Mouse (Mus musculus): ENCODE data around the gene Zscan20.

Gene Zscan20

DNA sequence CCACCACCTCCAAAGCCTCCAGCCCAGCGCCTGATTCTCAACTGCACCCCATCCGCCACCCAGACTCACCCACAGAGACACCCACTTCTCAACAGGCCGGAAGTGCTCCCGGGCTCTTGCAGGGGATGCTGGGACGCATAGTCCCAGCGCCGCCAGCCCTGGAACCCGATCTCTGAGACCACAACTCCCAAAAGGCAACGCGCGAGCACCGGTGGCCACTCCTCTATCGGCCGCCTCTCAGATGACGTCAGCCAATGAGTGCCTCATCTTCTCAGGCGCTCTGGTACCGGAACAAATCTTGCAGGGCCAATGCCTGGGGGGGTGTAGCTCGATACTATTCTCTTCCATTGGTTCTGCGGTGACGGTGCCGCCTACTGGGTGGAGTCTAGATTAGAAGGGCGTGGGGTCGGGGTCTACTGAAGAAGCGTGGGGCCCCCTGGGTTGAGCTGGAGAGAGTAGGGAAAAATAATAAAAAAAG is at the start of gene Zscan20:
TSS of gene Zscan20 (minus strand) at position 174 of the 478 bp plus-strand sequence.
- DNase-seq, result peak; percentile 97 to 98

DNA sequence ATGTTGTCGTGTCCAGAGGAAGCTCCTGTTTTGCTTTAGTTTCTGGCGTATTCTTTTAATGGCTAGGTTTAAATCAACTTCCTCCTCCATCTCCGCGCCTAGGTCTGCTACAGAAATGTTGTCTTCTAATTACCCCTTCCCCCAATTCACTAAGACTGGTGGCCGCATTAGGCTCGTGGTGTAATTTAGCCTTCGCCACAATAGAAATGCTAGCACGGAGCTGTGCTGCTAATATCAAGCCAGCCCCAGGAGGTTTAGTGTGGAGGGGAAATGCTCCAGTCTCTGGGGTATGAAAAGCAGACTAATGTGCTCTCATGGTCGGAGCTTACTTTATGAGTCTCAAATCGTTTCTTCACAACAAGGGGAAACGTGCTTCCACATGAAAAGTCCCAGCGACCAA is 45.5 kb upstream of the Zscan20 start:
- DNase-seq, result peak in 1 of 2 experiments; percentile 45

DNA sequence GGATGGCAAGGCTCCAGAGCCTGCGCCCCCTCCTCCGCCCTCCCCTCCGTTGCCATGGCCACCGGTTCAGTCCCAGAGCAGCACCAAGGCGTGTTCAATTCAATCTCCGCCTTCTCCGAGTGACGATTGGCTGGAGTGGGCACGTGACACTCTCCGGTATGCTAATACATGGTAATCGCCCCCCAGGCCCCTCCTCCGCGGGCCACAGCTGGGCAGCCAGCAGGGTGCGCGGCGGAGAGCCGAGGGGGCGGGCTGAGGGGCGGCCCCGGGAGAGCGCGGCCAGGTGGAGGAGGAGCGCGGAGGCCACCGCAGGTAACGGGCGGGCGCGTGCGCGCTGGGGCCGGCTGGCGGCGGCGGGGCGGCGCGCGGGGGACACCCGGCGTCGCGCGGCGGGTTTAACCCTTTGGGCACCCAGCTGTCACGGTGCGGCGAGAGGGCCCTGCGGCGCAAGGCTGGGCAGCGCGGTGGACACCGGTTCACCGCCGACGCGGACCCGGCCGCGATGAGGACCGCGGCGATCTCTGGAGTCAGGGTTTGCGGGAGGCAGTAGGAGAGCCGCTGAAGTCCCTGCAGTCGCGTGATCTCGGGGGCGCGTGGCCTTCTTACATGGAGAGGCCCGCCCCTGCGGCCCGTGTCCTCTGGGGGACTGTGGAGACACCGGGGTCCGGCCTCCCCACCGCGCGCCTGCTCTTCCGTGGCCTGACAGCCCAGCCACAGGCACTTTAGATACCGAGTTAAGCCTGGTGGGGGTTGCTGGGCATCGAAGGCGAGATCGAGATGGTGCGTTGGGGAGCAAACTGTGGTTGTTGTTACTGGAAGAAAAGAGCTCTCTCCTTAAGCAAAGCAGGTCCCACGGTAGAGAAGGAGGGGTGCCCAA is 44.8 kb upstream of the Zscan20 start, which contains the start of gene Phc2:
TSS of gene Phc2 (plus strand) at position 198 of the 877 bp plus-strand sequence.
- peak; percentile 97 to 98 for DNase-seq

DNA sequence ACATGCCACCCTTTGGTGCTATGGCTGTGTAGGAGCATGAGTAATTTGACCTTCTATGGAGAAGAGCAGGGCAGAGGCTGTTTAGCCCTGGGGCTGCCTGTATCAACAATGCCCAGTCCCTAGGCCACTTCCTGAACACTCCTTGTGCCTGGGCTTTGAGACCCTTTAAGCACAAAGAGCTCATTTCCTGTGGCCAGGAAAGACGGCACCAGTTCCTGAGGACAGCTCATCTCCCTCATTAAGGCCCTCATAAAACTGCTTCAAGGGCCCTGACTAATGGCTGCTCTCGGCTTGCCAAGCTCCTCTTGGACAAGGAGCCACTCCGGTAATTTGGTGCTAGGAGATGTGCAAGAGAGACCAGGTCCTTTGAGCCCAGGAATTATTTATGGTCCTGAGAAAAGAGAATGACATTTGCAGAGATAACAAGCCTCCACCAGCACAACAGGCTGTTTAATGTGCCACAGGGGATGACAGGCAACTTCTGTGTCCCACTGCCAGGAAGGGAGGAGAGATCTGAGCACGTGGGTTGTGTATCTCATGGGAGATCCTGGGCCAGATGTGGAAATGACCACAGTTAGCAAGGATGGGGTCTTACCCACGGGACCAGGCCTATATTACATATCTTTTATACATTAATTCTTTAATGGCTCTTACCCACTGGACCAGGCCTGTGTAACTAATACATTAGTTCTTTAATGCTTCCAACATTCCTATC is 42.8 kb upstream of the Zscan20 start:
- DNase-seq, result peak in 1 of 2 experiments; percentile 25

DNA sequence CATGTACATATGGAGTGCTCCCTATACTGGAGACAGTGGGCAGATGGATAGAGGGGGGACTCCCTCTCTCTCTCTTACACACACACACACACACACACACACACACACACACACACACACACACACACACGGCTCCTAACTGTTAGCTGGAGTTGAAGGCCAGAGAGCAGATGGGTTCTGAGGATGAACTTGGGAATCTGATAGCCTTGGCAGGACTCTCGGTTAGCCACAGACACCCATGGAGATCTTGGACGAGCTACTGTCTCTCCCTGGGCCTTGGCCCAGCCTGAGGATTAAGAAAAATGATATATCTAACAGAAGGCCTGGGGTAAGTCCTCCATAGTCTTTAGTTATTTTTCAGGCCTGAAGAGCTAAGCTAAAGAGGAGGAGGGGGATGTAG is 41.6 kb upstream of the Zscan20 start:
- peak; percentile 91 to 93 for DNase-seq

DNA sequence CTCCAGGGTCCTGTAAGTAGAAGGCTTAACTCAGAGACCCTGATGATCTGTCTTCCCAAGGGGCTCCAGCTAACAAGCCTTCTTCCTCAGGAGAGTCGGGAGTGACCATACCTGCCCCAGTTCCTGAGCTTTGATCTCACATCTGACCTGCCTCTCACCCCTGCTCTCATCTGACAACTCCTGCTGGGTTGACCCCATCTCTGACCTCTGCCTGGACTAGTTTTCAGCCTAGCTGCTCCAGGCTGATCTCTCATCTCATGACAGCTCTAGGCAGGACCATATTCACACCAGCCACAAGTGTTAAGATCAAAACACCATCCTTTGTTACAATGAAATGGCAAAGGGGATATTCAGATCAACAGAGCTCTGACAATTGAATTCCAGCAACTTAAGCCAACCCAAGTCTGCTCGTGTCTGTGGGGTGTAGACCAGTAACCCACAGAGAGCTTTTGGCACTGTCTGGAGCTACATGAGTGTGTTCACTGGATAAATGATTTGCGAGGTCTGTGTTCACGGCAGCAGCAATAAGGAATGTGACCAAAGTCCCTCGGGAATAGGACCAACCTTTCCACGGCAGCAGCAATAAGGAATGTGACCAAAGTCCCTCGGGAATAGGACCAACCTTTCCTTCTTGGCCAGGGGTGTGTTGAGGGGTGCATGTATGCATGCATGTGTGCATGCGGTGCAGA is 38.8 kb upstream of the Zscan20 start:
- DNase-seq, result no peak

DNA sequence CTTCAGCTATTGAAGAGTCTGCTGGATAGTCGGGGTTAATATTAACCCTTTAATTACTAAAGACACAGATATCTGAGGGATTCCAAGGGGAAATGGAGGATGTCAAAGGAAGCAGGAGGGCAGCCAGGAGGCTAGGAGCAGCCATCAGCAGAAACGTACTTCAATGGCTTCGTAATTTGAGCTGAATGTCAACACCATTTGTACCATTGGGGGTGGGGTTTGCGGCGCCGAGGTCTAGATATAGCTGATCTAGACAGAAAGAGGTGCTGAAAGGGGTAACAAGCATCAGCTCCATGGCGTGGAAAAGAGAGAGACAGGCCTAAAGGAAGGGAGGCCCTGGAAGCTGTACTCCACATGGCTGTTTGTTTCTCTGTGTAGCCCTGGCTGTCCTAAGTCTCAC is 36.9 kb upstream of the Zscan20 start:
- DNase-seq, result no peak

DNA sequence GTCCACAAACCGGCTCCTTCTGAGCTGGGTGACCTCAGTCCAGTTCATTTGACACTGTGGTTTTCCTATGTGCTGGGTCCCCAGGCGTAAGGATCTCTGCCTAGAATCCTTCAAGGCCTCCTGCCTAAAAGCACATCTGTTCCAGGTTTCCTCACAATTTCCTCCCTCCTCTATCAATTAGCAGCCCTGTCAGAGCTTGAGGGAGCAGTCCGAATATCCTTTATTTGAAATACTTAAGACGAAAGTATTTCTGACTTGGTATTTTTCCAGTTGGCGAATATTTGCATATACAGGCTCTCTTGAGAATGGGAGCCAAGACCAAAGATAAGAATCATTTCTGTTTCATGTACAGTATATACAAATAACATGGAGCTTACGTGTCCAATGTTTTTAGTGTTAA is 36.0 kb upstream of the Zscan20 start:
- DNase-seq, result no peak

DNA sequence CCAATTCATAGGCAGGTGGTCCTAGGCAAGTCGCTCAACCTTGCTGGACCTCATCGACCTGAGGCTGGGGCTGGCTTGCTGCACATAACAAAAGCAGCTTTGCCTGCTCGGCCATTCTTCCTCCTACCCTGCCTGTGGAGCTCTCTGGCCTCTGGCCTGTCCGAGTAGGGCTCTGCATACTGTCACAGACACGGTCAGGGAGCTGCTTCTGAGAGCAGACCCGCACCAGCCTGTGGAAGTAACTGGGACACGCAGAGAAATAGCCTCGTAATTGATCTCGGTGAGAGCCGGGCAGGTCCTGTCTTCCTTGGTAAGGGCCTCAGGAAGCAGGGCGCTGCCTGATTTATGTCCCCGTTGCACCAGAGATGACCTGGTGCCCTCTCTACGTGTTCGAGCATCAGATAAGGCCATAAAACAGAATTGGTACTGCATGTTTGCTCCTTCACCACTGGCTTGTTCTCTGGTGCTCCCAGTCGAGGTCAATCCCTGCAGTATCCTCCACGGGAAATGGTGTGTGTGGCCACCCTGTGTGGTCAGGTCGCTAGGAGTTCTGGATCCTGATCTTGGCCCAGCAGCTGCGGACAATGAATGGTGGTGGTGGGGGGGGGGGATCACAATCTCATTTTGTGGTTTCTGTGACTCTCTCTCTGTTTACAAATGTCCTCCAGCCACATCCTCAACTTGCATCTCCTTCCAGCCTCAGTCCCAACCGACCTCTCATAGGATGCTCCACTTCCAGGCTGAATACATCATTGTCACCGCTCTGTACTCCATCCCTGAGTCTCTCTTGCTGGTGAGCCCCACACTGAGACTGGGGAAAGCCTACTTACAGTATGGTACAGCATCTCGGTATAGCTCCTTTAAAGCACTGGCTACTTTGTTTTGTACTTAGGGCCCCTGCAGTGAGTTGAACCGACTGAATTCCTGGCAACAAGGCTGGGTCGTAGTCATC is 32.1 kb upstream of the Zscan20 start:
- DNase-seq, result no peak

DNA sequence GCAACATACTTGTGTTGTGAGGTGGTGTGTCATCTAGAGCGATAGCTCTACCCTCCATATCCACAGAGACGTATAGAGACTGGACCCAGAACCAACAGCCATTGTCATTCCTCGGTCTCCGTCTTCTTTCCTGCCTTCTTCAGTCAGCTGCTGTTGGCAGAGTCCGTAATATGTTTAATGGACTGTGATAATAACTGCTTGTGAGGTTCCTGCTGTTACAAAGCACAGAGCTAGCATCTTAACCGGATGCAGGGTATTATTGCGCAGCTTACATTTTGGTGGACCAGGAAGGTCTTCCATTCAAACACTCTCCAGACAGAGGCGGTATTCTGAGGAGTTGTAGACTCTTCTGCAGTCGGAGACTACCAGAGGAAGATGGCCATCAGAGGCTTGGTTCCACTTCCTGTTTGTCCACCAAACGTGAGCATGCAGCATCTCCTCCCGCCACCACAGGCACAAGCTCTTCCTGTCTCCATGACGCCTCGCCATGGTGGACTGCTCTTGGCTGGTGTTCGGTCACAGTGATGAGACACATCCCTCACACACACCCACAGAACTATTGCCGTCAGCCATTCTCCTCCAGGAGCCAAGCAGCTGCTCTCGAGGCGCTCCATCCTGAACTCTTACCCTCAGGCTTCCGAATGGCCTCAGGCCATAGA is 28.5 kb upstream of the Zscan20 start:
- DNase-seq, result peak; percentile 24 to 43

DNA sequence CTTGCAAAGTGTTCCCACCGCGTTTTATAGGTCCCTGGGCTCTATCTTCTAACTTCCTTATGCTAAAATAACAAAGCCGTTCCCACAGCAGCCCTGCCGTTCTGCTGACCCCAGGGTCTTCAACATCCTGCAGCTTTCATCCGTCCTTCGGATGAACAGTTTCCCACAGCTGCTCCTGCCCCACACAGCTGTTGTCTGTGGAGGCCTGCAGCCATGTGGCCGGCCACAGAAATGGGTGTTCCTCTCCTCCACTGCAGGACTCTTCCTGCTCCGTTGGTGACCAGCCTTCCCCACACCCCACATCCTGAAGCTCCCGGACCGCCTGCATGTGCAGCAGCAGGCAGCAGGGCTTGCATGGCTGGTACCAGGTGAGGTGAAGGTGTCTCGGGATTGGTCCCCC is 27.4 kb upstream of the Zscan20 start:
- no peak for DNase-seq

DNA sequence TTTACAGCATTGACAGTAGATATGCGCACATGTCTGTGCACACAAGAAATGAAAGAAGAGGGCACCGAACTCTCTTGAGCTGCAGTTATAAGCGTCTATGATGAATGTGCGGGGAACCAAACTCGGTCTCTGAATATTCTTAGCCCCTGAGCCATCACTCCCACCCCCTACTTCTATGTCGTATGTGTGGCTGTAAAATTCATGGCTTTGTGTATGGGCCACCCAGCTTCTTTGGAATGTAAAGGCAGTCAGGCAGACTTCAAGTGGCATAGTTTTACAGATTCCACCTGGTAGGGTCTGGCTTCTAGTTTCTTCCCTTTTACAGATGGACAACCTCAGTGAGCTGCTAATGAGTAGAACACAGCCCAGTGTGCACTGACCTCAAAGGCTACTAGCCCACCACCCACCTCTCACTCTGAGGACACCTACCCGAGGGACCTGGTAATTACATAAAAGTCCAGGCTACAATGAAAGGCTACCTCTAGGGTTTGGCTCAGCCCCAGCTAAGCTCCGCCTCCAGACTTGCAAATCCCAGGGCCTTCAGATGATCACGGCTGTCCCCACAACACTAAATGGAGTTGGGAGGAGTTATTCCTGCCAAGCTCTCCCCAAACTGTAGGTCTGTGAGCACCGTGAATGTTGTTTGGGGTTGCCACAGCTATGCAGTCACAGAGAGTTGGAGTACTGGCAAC is 26.1 kb upstream of the Zscan20 start:
- no peak for DNase-seq

DNA sequence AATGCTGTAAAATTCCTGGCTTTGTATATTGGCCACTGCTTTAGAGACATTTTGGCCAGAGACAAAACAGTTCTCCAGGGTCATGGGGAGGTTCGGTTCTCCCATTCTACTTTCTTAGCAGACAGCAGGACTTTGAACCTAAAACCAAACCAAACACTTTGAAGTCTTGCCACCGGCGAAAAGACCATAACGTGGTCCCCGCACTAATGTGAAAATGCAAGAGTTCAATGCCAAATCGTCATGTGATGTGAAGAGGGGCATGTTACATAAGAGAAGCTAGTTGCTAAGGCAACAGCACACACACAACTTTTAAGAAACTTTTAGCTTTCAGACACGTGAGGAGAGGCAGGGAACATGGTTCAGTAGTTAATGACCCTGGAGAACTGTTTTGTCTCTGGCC is 25.6 kb upstream of the Zscan20 start:
- no peak for DNase-seq

DNA sequence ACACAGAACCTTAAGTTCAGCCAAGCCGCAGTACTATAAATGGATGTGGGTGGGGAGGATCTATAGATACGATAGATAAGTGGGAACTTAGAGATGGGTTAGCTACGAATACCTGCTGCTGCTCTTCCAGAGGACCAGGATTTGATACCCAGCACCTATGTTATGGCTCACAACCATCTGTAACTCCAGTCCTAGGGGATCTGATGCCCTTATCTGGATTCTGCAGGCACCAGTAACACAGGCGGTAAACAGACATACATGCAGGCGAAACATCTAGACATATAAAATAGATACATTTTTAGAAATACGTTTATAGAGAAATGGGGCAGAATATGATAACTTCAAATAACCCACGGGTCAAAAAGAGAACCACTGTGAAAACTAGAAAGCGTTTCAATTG is 11.2 kb upstream of the Zscan20 start:
- DNase-seq, result no peak

DNA sequence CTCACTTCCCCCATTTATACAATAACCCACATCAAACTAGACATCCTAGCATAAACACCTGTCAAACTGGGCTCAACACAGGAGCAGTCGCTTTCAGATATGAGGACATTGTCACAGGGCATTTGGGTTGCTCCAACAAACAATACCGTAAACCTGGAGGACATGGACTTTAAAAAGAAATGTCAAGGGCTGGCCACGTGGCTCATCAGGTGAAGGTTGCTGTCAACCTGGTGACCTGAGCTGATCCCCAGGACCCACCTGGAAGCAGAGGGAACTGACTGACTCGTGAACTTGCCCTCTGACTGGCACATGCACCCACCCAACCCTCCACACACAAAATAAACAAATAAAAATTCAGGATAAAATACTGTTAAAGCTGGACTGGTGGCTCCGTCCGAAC is 10.7 kb upstream of the Zscan20 start:
- no peak for DNase-seq

DNA sequence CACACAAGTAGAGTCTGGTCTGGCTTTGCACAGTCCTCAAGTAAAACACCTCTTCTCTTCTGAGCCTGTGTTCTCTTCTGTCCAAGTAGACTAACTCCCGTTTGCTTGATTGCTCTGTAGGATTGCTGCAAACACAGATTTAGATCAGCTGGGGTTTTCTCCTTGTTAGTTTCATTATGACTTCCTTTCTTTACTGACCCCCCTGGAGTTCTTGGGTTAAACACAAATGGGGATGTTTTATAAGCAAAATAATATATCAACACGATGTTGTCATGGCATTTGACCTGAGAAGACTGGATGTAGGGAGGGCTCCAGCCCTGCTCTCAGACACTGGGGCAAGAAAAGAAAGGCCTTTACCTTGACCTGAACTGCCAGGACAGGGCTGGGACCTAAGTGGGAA is 9.1 kb upstream of the Zscan20 start:
- DNase-seq, result no peak

DNA sequence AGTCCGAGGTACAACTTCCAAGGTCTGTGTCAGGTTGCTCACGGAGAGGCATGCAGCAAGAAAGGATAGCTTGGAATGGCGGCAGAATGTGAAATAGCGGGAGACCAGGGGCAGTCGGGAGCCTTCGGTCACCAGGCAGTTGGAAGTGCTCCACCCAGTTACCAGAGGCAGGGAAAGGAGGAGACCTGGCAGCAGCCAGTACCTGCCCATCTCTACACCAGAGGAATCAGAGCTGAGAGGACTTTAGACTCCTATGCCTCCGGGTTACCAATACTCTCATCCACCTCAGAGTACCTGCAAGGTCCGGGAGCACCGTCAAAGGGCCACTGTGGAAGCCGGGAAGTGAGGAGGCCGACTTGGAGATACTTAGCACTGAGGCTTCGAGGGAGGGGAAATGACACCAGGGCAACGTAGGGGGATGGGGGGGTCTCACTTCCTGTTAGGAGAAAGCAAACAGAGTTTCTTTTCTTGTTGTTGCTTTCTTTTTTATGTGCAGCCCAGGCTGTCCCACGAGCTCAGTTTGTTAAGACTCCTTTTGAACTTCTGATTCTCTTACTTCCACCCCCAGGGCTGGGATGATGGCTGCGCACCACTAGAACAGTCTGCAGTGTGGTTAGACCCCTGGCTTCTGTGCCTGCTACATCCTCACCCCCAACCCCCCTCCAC is 8.5 kb upstream of the Zscan20 start, which contains the start of gene Tlr12:
TSS of gene Tlr12 (minus strand) at position 374 of the 666 bp plus-strand sequence.
- no peak for DNase-seq

DNA sequence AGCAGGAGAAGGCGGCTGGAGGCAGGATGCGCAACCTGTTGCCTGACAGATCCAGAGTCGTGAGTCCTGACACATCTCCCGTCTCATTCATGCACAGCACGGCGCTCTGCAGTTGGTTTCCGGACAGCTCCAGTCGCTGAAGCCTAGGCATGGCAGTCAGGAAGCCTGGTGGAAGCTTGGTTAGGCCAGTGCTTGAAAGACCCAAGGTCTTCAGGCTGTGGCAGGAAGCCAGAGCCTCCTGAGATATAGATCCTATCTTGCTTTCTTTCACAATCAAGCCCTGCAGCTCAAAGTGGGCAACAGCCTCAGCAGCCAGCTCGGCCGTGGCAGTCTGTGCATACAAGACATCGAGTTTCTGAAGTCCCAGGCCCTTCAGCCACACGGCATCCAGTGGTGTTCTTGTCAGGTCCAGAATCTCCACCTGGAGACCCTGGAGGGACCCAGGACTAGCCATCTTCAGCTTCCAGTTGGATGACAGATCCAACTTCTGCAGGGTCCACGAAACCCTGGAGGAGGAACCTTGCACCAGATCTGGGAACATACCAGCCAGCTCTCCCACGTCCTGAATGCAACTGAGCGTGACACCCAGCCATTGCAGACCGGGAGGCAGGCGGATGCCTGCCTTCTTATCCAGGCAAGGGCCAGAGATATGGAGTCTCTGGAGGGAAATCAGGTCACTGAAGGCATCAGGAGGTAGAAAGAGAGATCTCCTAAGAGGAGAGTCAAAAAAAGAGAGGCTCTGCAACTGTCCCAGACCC is 7.6 kb upstream of the Zscan20 start:
- no peak for DNase-seq

DNA sequence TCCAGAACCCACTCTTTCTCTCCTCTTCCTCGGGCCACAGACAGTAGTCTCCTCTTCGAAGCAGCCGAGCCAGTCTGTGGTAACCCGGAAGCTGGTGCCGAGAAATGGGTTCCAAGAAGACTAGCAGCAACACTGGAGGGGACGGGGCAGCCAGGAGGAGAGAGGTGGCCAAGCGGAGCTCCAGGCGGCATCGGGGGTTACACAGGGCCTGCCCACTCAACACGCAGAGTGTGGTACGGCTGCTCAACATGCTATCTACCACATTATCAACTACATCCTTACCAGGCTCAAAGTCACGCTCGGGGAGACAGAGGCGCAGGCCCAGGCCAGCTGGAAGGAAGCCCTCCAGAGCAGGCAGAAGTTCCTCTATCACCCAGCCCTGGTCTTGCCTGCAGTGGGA is 5.9 kb upstream of the Zscan20 start:
- peak in 1 of 2 experiments; percentile 16 for DNase-seq

Measured in cerebellum, postnatal 10 days (tissue).